Mouse (Mus musculus): ENCODE data around the gene Armcx4. TPM values are rescaled to one million over a fixed set of nuclear protein-coding genes. Genes with fewer than 3 reads are reported as not detected.

Armcx4 gene
- total RNA-seq, 2 experiments from 2014 or later, result 23.8 to 25.6 TPM

DNA sequence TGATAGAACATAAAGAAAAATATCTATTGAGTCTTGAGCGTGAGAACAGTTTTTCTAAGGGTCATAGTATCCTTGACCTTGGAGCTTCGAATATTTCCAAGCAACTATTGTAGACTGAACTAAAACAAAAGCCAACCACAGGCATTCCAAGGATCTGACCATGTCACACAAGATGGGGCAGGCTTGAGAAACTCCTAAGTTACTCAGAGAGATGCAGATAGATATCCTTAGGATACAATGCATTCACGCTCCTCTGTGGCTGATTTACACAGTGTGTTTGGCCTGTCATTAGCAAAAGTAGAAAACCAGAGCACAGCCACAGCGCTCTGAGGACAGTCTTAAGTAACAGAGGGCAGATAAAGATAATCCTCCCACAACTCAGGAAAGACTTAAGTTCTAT lies 52.8 kb downstream of the Armcx4 start:
- DNase-seq, result no peak
- intact Hi-C loops (cut with DNase I), result no loop called here

GRCm38 (mm10) chrX:134741862-134742261 lies 55.5 kb downstream of the Armcx4 start:
- intact Hi-C loops (cut with DNase I), result no loop called here
- DNase-seq, result no peak

Other genes starting within 250 kb of the Armcx4 start
- gene Taf7l, start 210.0 kb upstream of the Armcx4 start, total RNA-seq (2021), result not detected
- gene Timm8a1, start 144.7 kb upstream of the Armcx4 start, total RNA-seq (2021), result 10 to 100 TPM; 28.7 to 36.0 TPM
- gene Btk, start 102.9 kb upstream of the Armcx4 start, total RNA-seq (2021), result under 1 TPM; 0.81 to 0.84 TPM
- gene Rpl36a, start 100.9 kb upstream of the Armcx4 start, total RNA-seq (2021), result 100 to 1,000 TPM; 186 TPM
- 1 to 10 TPM; 2.2 to 2.4 TPM for gene Gla, start 85.4 kb upstream of the Armcx4 start, total RNA-seq (2021)
- gene Hnrnph2, start 85.3 kb upstream of the Armcx4 start, total RNA-seq (2021), result 10 to 100 TPM; 91.6 to 94.5 TPM
- 10 to 100 TPM; 14.3 to 15.7 TPM for gene Armcx1, start 31.4 kb downstream of the Armcx4 start, total RNA-seq (2021)
- 1 to 10 TPM; 6.1 to 6.3 TPM for gene Armcx6, start 64.9 kb downstream of the Armcx4 start, total RNA-seq (2021)
- gene Armcx3, start 70.1 kb downstream of the Armcx4 start, total RNA-seq (2021), result 10 to 100 TPM; 46.4 to 49.5 TPM
- 10 to 100 TPM; 28.2 to 34.1 TPM for gene Armcx2, start 122.7 kb downstream of the Armcx4 start, total RNA-seq (2021)

All from heart, postnatal 10 days (tissue).